Mouse (Mus musculus): ENCODE data around the gene Spink4.

DNA sequence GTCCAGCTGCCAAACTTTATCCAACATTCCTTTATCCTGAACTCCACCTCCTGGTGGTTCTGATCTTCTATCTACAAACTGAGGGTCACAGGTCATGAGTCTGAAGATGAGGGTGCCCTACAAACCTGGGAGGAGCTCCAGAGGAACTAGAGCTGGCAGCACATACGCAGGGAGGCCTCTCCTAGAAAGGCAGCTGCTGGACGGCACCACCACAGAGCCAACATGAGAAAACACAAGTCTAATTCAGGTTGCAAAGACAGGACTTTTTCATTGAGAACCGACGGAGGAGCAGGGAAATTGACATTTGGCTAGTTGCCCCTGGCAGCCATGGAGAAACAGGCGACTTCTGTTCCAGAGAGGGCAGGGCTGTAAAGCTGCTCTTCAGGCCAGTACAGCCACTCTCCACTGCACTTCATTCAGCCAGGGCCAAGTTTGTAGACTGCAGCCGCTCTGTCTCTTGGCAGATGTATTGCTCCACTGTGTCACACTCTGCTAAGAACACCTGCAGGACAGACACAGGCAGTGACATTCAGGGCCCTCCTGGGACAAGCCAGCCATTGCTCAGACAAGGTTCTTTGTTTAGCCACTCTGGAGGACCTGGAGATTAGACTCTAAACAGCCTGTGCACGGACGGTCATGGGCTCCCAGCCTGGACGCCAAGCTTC lies 16.5 kb downstream of the Spink4 start:
- TF ChIP-seq EP300 (IDR thresholded peaks at IDR 0.05; ENCODE audit: low read depth) (no peak), CTCF (IDR thresholded peaks at IDR 0.05; ENCODE audit: low read depth) (no peak)
